Mouse (Mus musculus) midbrain, postnatal 0 days (tissue): ENCODE measurements at regions not wholly inside any gene's neighbourhood (a gene's known extent, or its start where the extent isn't known, plus 50 kb on each side); places are given as distances from the start of the nearest gene placed in this dataset.

Experiments used
- ATAC-seq: fragments of 200-750 bp; cut with Nextera tagmentation; 2 replicates; pipeline ENCODE4 v1.8.0; 2017; ENCODE audit warnings: moderate number of reproducible peaks, mild to moderate bottlenecking, moderate TSS enrichment, moderate library complexity; ENCODE audit not compliant: low FRiP score
- DNase-seq: peaks from one replicate; pipeline ENCODE4 v3.0.0-alpha.2; 2015; ENCODE audit warnings: low spot score
- H3K27ac ChIP-seq: fragments of 300-500 bp; sonication (generic); 2 replicates; pipeline ENCODE4 v1.5.1; 2014; ENCODE audit warnings: low read depth, mild to moderate bottlenecking, low read length, mixed read lengths
- H3K27me3 ChIP-seq: fragments of 300-500 bp; sonication (generic); 2 replicates; pipeline ENCODE4 v1.6.1; 2014; ENCODE audit warnings: low read length, control low read depth, mixed read lengths; ENCODE audit not compliant: insufficient read depth
- H3K36me3 ChIP-seq: fragments of 300-500 bp; sonication (generic); 2 replicates; pipeline ENCODE4 v1.6.1; 2014; ENCODE audit warnings: low read length, control low read depth, mixed read lengths; ENCODE audit not compliant: insufficient read depth
- H3K4me1 ChIP-seq: fragments of 300-500 bp; sonication (generic); 2 replicates; pipeline ENCODE4 v1.6.1; 2014; ENCODE audit warnings: mild to moderate bottlenecking, control low read depth, antibody characterized with exemption, low read length, mixed read lengths; ENCODE audit not compliant: insufficient read depth
- H3K4me2 ChIP-seq: fragments of 300-500 bp; sonication (generic); 2 replicates; pipeline ENCODE4 v1.6.1; 2014; ENCODE audit warnings: low read depth, mild to moderate bottlenecking, low read length, mixed read lengths; ENCODE audit not compliant: poor library complexity, severe bottlenecking
- H3K4me3 ChIP-seq: fragments of 300-500 bp; sonication (generic); 2 replicates; pipeline ENCODE4 v1.5.1; 2014; ENCODE audit warnings: low read depth, mild to moderate bottlenecking, low read length, moderate library complexity
- H3K9ac ChIP-seq: fragments of 300-500 bp; sonication (generic); replicated peaks from 2 replicates; pipeline ENCODE4 v1.6.1; 2014; ENCODE audit warnings: mild to moderate bottlenecking, low read length, moderate library complexity, mixed read lengths; ENCODE audit not compliant: poor library complexity, severe bottlenecking
- H3K9me3 ChIP-seq: fragments of 300-500 bp; sonication (generic); 2 replicates; pipeline ENCODE4 v1.6.1; 2016; ENCODE audit warnings: low read length, control low read depth
- CTCF ChIP-seq: IDR thresholded peaks from 2 replicates; pipeline ENCODE4 v1.5.1; 2016; ENCODE audit warnings: antibody characterized with exemption, mild to moderate bottlenecking
- WGBS: fragments of 180-500 bp; shearing (Covaris S2); extraction: QIAGEN DNeasy Blood & Tissue Kit; methylation state at CpG from one replicate; pipeline ENCODE4 v1.1.7; 2014; 5-methylcytosine and 5-hydroxymethylcytosine counted together

DNA sequence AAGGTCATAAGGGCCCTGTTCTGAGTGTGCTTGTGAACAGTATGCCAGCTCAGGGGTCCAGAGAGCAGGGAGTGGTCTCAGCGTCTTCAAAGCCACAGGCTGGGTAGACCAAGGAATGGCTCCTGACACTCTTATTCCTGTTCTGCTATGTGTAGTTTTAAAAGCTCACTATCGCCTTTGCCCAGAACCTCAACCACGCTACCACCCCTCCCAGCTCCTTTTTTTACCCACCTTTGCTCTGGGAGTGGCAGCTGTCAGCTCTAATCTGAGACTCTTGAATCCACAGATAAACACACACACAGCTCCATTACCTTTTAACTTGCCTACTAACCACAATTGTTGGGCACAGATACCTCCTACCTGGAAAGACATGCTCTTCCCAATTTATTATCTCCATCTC, 71.8 kb upstream of the Arhgap5 start:
- H3K27ac ChIP-seq, result no peak overlapping the region
- TF ChIP-seq CTCF, result no peak
- no peak overlapping the region for H3K4me2 ChIP-seq
- 98% methylated on average over 3 of the region's 3 CpGs for WGBS
- no peak overlapping the region for H3K4me3 ChIP-seq
- ATAC-seq (no peak), DNase-seq (no peak)
- H3K27me3 ChIP-seq, result no peaks in the 10 kb centered on the region
- no peaks in the 10 kb centered on the region for H3K36me3 ChIP-seq
- H3K9ac ChIP-seq, result no peak overlapping the region
- no peaks in the 10 kb centered on the region for H3K9me3 ChIP-seq
- H3K4me1 ChIP-seq, result peaks cover 5% of the 10 kb centered on the region; the same call in 1 of the 2 replicates

DNA sequence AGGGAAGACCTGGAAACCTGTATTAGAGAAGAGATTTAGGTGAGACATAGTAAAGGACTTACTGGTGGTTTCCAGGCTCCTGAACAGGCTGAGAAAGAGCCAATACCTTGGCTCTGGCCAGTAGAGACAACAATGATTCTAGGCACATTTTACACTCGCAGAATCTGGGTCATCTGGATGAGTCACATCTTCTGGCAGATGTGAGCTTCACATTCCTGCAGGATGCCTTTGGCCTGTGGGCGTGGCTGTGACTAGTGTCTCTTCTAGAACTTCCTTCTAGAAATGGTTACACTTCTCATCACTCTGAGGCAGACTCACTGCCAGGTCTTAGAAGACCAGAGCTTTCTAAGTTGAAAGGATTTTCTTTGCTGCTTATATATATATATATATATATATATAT, 69.8 kb upstream of the Arhgap5 start:
- WGBS, result 85% methylated on average over 2 of the region's 2 CpGs

GRCm38 (mm10) chr12:52435321-52435720, 68.5 kb upstream of the Arhgap5 start:
- no peaks in the 10 kb centered on the region for H3K27me3 ChIP-seq
- peaks cover 5% of the 10 kb centered on the region; the same call in 1 of the 2 replicates for H3K4me1 ChIP-seq
- 59% methylated on average over 5 of the region's 5 CpGs for WGBS
- no peaks in the 10 kb centered on the region for H3K36me3 ChIP-seq
- peak overlapping the region; percentile 29; the same call in 1 of the 2 replicates for H3K4me2 ChIP-seq
- no peak overlapping the region for H3K9ac ChIP-seq
- H3K9me3 ChIP-seq, result no peaks in the 10 kb centered on the region
- H3K4me3 ChIP-seq, result no peak overlapping the region
- H3K27ac ChIP-seq, result no peak overlapping the region
- TF ChIP-seq CTCF, result no peak
- DNase-seq (peak; percentile 6), ATAC-seq (no peak)

More for the DNA sequence above, 69.8 kb upstream of the Arhgap5 start:
- no peaks in the 10 kb centered on the region for H3K27me3 ChIP-seq
- peaks cover 5% of the 10 kb centered on the region; the same call in 1 of the 2 replicates for H3K4me1 ChIP-seq
- no peak overlapping the region for H3K27ac ChIP-seq
- no peak for DNase-seq
- no peaks in the 10 kb centered on the region for H3K36me3 ChIP-seq
- H3K9me3 ChIP-seq, result no peaks in the 10 kb centered on the region
- H3K4me2 ChIP-seq, result no peak overlapping the region
- no peak overlapping the region for H3K4me3 ChIP-seq
- H3K9ac ChIP-seq, result no peak overlapping the region
- no peak for ATAC-seq
- TF ChIP-seq CTCF, result no peak

DNA sequence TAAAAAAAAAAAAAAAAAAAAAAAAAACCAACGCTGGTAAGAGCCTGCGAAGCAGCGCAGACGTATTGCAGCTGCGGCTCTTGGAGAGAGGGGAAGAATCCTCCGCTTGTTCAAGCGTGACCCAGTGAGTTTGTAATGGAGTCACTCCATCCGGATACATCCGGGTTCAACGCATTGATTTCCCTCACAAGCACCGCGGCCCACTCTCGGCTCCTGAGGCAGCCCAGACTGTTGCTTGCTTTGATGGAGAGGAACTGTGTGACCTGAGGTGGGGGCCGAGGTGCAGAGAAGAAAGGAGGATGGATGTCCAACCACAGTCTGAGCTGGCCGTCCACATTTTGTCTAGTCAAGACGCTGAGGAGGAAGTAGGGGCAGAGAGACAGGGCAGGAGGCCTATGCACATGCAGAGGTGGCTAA, 68.0 kb upstream of the Arhgap5 start:
- WGBS, result 53% methylated on average over 16 of the region's 16 CpGs
- peak; percentile 56; the same call in 1 of the 2 replicates for ATAC-seq
- no peak overlapping the region for H3K4me3 ChIP-seq
- H3K9ac ChIP-seq, result no peak overlapping the region
- H3K27ac ChIP-seq, result no peak overlapping the region
- no peaks in the 10 kb centered on the region for H3K36me3 ChIP-seq
- no peak for TF ChIP-seq CTCF
- peak overlapping the region; percentile 29; the same call in 1 of the 2 replicates for H3K4me2 ChIP-seq
- no peaks in the 10 kb centered on the region for H3K9me3 ChIP-seq
- peak; percentile 63 for DNase-seq
- peaks cover 5% of the 10 kb centered on the region; the same call in 1 of the 2 replicates for H3K4me1 ChIP-seq
- no peaks in the 10 kb centered on the region for H3K27me3 ChIP-seq

- peaks cover 5% of the 10 kb centered on the region; the same call in 1 of the 2 replicates for H3K4me1 ChIP-seq
- no peak for TF ChIP-seq CTCF
- H3K27ac ChIP-seq, result no peak overlapping the region
- ATAC-seq (no peak), DNase-seq (no peak)
- no peaks in the 10 kb centered on the region for H3K27me3 ChIP-seq
- H3K4me2 ChIP-seq, result no peak overlapping the region
- no peaks in the 10 kb centered on the region for H3K36me3 ChIP-seq
- H3K9me3 ChIP-seq, result no peaks in the 10 kb centered on the region
- H3K4me3 ChIP-seq, result no peak overlapping the region
- WGBS, result 95% methylated on average over 4 of the region's 4 CpGs
- no peak overlapping the region for H3K9ac ChIP-seq
Observed at GRCm38 (mm10) chr12:52436941-52437340, 66.8 kb upstream of the Arhgap5 start.

- 78% methylated on average over 1 of the region's 1 CpGs for WGBS
- Histone ChIP-seq H3K27me3 (no peaks in the 10 kb centered on the region), H3K36me3 (no peaks in the 10 kb centered on the region), H3K4me3 (no peak overlapping the region), H3K4me1 (peaks cover 5% of the 10 kb centered on the region; the same call in 1 of the 2 replicates), H3K4me2 (no peak overlapping the region), H3K9me3 (no peaks in the 10 kb centered on the region), H3K9ac (no peak overlapping the region), H3K27ac (no peak overlapping the region)
- no peak for DNase-seq
- no peak for TF ChIP-seq CTCF
- ATAC-seq, result no peak
Observed at GRCm38 (mm10) chr12:52439241-52439640, 64.5 kb upstream of the Arhgap5 start.
